21 mouse cellular contexts compared by ENCODE assay signal in the genomic region with DNA sequence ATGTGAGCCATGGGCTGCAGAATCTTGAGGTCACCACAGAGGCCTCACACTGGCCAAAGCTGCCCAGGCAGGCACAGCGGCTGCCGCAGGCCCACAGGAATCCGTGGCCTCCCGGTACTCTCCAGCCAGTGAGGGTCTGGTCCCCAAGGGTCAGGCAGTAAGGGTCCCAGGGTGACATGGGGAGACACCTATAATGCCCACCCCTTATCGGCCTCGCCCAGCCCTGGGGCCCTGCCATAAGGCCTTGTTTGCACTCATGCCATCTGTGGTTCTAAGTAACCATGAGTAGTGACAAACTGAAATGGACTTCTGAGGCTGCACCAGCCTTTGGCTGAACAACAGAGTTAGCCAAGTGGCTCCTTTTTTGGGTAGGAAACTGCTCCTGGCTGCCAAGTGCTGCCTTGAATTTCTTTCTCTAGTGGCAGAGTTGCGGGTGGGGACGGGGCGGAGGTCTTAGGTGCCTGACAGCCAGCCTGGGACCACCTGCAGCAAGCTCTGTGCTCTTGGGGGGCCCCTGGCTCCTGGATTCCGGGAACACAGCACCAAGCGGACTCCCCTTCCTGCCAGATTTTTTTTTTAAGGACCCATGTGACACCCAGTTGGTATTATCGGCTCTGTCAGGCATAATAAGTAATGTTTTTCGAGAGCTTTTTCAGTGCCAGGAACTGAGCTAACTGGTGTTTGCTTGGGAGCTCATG. TPM values are rescaled to one million over a fixed set of nuclear protein-coding genes. Genes with fewer than 3 reads are reported as not detected.
DNase-seq lines count a peak whose midpoint lies in the region; ATAC-seq and TF ChIP-seq lines count a peak whose summit lies in the region.
"Had no signal": no experiment of that assay in that cellular context is flagged by ENCODE, and none has a peak within 500 bp of the region (broad histone marks: within the 10 kb centered on the region; RNA-seq: fewer than 3 reads in every experiment).

No protein-coding gene starts in this region.

- no peak for ATAC-seq in lung, postnatal 0 days
- ATAC-seq: hindbrain, embryonic 16.5 days; intestine, postnatal 0 days had no signal

- DNase-seq in cerebellum, adult 9-11 months, result peak; percentile 46
- no peak for DNase-seq in cerebellum, adult 8-10 months
- DNase-seq in heart, adult 2 months, result peak; percentile 36 to 52
- DNase-seq in heart, adult 8-10 months (ENCODE audit: low spot score), result no peak
- DNase-seq in lung, postnatal 0 days (ENCODE audit: low spot score), result peak; percentile 36
- no peak for DNase-seq in lung, postnatal 14 days
- no peak for DNase-seq in embryo, embryonic 11 days
- no peak for DNase-seq in lung, postnatal 25 days (ENCODE audit: low spot score)
- DNase-seq: adrenal gland, postnatal 25 days; gastrocnemius, postnatal 25 days; heart, postnatal 4 days; kidney, postnatal 14 days; thymus, postnatal 4 days had no signal

- H3K27me3 ChIP-seq in heart, adult 2 months (ENCODE audit: control insufficient read depth, insufficient read depth, low read length), result no peaks in the 10 kb centered on the region
- no peaks in the 10 kb centered on the region for H3K27me3 ChIP-seq in lung, postnatal 0 days (replicated peaks; ENCODE audit: insufficient read depth, low read length)
- H3K27me3 ChIP-seq: CH12.LX; embryonic facial prominence, embryonic 12.5 days; heart, embryonic 12.5 days; liver, embryonic 15.5 days had no signal

- peak overlapping the region; percentile 85 for H3K27ac ChIP-seq in heart, adult 2 months
- no peak overlapping the region for H3K27ac ChIP-seq in lung, postnatal 0 days (ENCODE audit: low read length)
- H3K27ac ChIP-seq: embryonic facial prominence, embryonic 12.5 days; liver, embryonic 15.5 days had no signal

- H3K4me2 ChIP-seq in lung, postnatal 0 days (replicated peaks; ENCODE audit: low read depth, low read length), result no peak overlapping the region
- H3K4me2 ChIP-seq: embryonic facial prominence, embryonic 12.5 days; heart, embryonic 12.5 days; liver, embryonic 15.5 days had no signal

- no peak for TF ChIP-seq EP300 in heart, adult 2 months (IDR thresholded peaks at IDR 0.05; ENCODE audit: insufficient read depth, low read depth, low read length)
- TF ChIP-seq EP300 in lung, postnatal 0 days (IDR thresholded peaks at IDR 0.05), result no peak

- intact Hi-C loops in heart, adult 2 months (cut with DNase I), result loop anchor here (5.0 kb wide), 1 partner anchor 62 kb away; no protein-coding TSS in a partner anchor

- H3K4me1 ChIP-seq in heart, adult 2 months (ENCODE audit: control insufficient read depth, insufficient read depth, low read length), result peaks cover 5% of the 10 kb centered on the region
- H3K4me1 ChIP-seq in lung, postnatal 0 days (ENCODE audit: insufficient read depth, low read depth, low read length), result peaks cover 7% of the 10 kb centered on the region
- H3K4me1 ChIP-seq: liver, embryonic 15.5 days had no signal

- H3K36me3 ChIP-seq in heart, adult 2 months (ENCODE audit: control insufficient read depth, insufficient read depth, low read length), result peaks cover 9% of the 10 kb centered on the region
- 0 out of 2 replicates have a peak, but pooled peaks cover 5% of the 10 kb centered on the region for H3K36me3 ChIP-seq in lung, postnatal 0 days (ENCODE audit: insufficient read depth, low read length)

- no peak for TF ChIP-seq POLR2A in heart, adult 2 months (IDR thresholded peaks at IDR 0.05; ENCODE audit: insufficient read depth, low read depth, low read length)

- no peaks in the 10 kb centered on the region for H3K79me2 ChIP-seq in heart, adult 2 months (replicated peaks; ENCODE audit: control insufficient read depth, insufficient read depth, low read length)

- TF ChIP-seq CTCF in heart, adult 2 months (IDR thresholded peaks at IDR 0.05), result no peak
- TF ChIP-seq CTCF in lung, postnatal 0 days (IDR thresholded peaks at IDR 0.05), result no peak

- H3K9me3 ChIP-seq in lung, postnatal 0 days (ENCODE audit: low read length), result no peaks in the 10 kb centered on the region
- H3K9me3 ChIP-seq: embryonic facial prominence, embryonic 12.5 days; heart, embryonic 12.5 days; liver, embryonic 15.5 days had no signal

- WGBS in heart, adult 2 months, result 76% methylated on average over 13 of the region's 13 CpGs
- 87% methylated on average over 13 of the region's 13 CpGs for WGBS in lung, postnatal 0 days

- no peak overlapping the region for H3K9ac ChIP-seq in heart, adult 2 months (ENCODE audit: low read depth, low read length)
- H3K9ac ChIP-seq in lung, postnatal 0 days (replicated peaks; ENCODE audit: low read depth), result no peak overlapping the region
- H3K9ac ChIP-seq: embryonic facial prominence, embryonic 12.5 days; heart, embryonic 12.5 days; liver, embryonic 15.5 days had no signal

- no peak overlapping the region for H3K4me3 ChIP-seq in heart, adult 2 months
- H3K4me3 ChIP-seq in lung, postnatal 0 days (ENCODE audit: low read depth, low read length), result no peak overlapping the region
- H3K4me3 ChIP-seq: embryonic facial prominence, embryonic 12.5 days; heart, embryonic 12.5 days; liver, embryonic 15.5 days had no signal

RNA-seq across cellular contexts. Expression of gene Hs1bp3, which starts 12.2 kb away (rescaled TPM):
- 10 to 100 TPM; 12.7 to 13.8 TPM for total RNA-seq in heart, adult 2 months (2021)
- polyA plus RNA-seq in heart, adult 2 months (2012; rRNA removed), result 17.3 and 20.5 TPM in 2 replicates
- 10 to 100 TPM; 13.9 to 20.3 (median 17.1) TPM for total RNA-seq in heart, adult 8-10 months (2022)
- 8.6 and 8.7 TPM in 2 replicates for polyA plus RNA-seq in lung, postnatal 0 days (2015; fragmentation: Nextera tagmentation; extraction: Ambion mirVana)

RNA-seq across cellular contexts. Expression of gene Gdf7, which starts 23.6 kb away (rescaled TPM):
- total RNA-seq in heart, adult 2 months (2021), result under 1 TPM; 0.41 to 0.84 TPM
- polyA plus RNA-seq in heart, adult 2 months (2012; rRNA removed), result 0.82 and 0.96 TPM in 2 replicates
- total RNA-seq in heart, adult 8-10 months (2022), result under 1 TPM; 0.37 to 0.78 (median 0.38) TPM
- not detected in 2 replicates for polyA plus RNA-seq in lung, postnatal 0 days (2015; fragmentation: Nextera tagmentation; extraction: Ambion mirVana)
- total RNA-seq: adrenal gland, postnatal 25 days; CH12.LX; gastrocnemius, postnatal 25 days; megakaryocyte-erythroid progenitor cell, adult 5-6 weeks had no signal
- polyA plus RNA-seq: intestine, postnatal 0 days; liver, embryonic 15.5 days; spleen, adult 2 months had no signal

Comparison
In these comparisons a context has a peak if more than half of its experiments do, and no peak if none do; other contexts are left out.
1. DNase-seq: peak in cerebellum, adult 9-11 months (single experiment), heart, adult 2 months (2 of 2) and lung, postnatal 0 days (single experiment); none in cerebellum, adult 8-10 months (single experiment), heart, adult 8-10 months (single experiment), lung, postnatal 14 days (single experiment), embryo, embryonic 11 days (single experiment) and lung, postnatal 25 days (single experiment).